Mouse (Mus musculus): Measurements from ENCODE around the gene Aplp1. TPM values are rescaled to one million over a fixed set of nuclear protein-coding genes. Genes with fewer than 3 reads are reported as not detected.

The Aplp1 gene
- total and polyA plus RNA-seq, 2 experiments from 2014 or later: 3.6 to 4.2 TPM

- Histone ChIP-seq H3K4me1 (ENCODE audit: control insufficient read depth, insufficient read depth) (no peaks in the 10 kb centered on the region), H3K4me3 (ENCODE audit: low read depth, low read length) (no peak overlapping the region), H3K27ac (ENCODE audit: low read depth) (no peak overlapping the region), H3K27me3 (ENCODE audit: control insufficient read depth, insufficient read depth, low read length) (peaks cover 33% of the 10 kb centered on the region), H3K4me2 (ENCODE audit: low read depth, low read length) (no peak overlapping the region), H3K36me3 (replicated peaks; ENCODE audit: control insufficient read depth, insufficient read depth, low read length) (no peaks in the 10 kb centered on the region), H3K9me3 (replicated peaks; ENCODE audit: control insufficient read depth, low read length) (no peaks in the 10 kb centered on the region), H3K9ac (replicated peaks; ENCODE audit: low read depth, low read length) (no peak overlapping the region)
- WGBS: 47% methylated on average over 9 of the region's 9 CpGs
- TF ChIP-seq CTCF (IDR thresholded peaks at IDR 0.05; ENCODE audit: low read depth) (no peak), EP300 (IDR thresholded peaks at IDR 0.05; ENCODE audit: low read depth) (no peak)
- ATAC-seq (ENCODE audit: insufficient read depth, low read depth) (no peak), DNase-seq (ENCODE audit: low spot score) (no peak)
Measured at GRCm38 (mm10) chr7:30435156-30435555, 10.2 kb downstream of the Aplp1 start.

DNA sequence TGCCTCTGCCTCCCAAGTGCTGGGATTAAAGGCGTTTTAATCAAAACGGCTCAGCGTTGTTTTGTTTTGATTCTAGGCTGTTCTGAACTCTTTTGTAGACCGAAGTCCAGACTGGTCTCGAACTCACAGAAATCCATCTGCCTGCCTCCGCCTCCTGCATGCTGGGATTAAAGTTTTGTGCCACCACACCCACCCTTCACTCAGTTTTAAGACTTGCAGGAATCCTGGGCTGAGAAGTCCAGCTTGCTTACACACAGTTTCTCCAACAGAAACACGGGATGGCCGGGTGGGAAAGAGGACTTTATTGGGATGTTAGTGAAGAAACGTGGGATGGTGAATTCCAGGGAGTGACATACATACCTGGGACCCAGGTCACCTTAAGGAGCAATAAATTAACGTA, 10.6 kb downstream of the Aplp1 start:
- Histone ChIP-seq H3K9me3 (replicated peaks; ENCODE audit: control insufficient read depth, low read length) (no peaks in the 10 kb centered on the region), H3K9ac (replicated peaks; ENCODE audit: low read depth, low read length) (no peak overlapping the region), H3K4me2 (ENCODE audit: low read depth, low read length) (no peak overlapping the region), H3K36me3 (replicated peaks; ENCODE audit: control insufficient read depth, insufficient read depth, low read length) (no peaks in the 10 kb centered on the region), H3K4me3 (ENCODE audit: low read depth, low read length) (no peak overlapping the region), H3K27me3 (ENCODE audit: control insufficient read depth, insufficient read depth, low read length) (peaks cover 33% of the 10 kb centered on the region), H3K4me1 (ENCODE audit: control insufficient read depth, insufficient read depth) (no peaks in the 10 kb centered on the region), H3K27ac (ENCODE audit: low read depth) (no peak overlapping the region)
- no peak for ATAC-seq (ENCODE audit: insufficient read depth, low read depth)
- DNase-seq (ENCODE audit: low spot score): no peak
- 63% methylated on average over 10 of the region's 10 CpGs for WGBS
- no peak for TF ChIP-seq CTCF (IDR thresholded peaks at IDR 0.05; ENCODE audit: low read depth)
- TF ChIP-seq EP300 (IDR thresholded peaks at IDR 0.05; ENCODE audit: low read depth): no peak

DNA sequence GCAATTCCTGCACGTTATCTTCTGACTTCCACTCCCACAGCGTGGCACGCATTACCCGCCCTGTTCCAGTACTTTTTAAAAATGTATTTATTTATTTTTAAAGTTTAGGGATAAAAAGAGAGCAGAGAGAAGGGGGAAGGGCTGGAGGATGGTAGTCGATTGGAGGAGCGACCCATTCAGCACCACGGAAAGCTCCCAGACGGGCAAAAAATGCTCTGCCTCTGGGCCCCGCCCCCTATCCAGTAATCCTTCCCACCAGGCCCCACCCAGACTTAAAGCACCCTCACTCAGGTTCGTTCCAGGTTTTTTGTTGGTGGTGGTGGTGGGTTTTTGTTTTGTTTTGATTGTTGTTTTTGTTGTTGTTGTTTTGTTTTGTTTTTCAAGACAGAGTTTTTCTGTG, 11.1 kb downstream of the Aplp1 start:
- no peak overlapping the region for H3K4me3 ChIP-seq (ENCODE audit: low read depth, low read length)
- peak; percentile 39 for DNase-seq (ENCODE audit: low spot score)
- H3K27ac ChIP-seq (ENCODE audit: low read depth): no peak overlapping the region
- H3K4me2 ChIP-seq (ENCODE audit: low read depth, low read length): no peak overlapping the region
- H3K9ac ChIP-seq (replicated peaks; ENCODE audit: low read depth, low read length): no peak overlapping the region
- no peaks in the 10 kb centered on the region for H3K9me3 ChIP-seq (replicated peaks; ENCODE audit: control insufficient read depth, low read length)
- ATAC-seq (ENCODE audit: insufficient read depth, low read depth): no peak
- no peak for TF ChIP-seq CTCF (IDR thresholded peaks at IDR 0.05; ENCODE audit: low read depth)
- TF ChIP-seq EP300 (IDR thresholded peaks at IDR 0.05; ENCODE audit: low read depth): no peak
- no peaks in the 10 kb centered on the region for H3K36me3 ChIP-seq (replicated peaks; ENCODE audit: control insufficient read depth, insufficient read depth, low read length)
- 0% methylated on average over 10 of the region's 10 CpGs for WGBS
- H3K27me3 ChIP-seq (ENCODE audit: control insufficient read depth, insufficient read depth, low read length): peaks cover 33% of the 10 kb centered on the region
- H3K4me1 ChIP-seq (ENCODE audit: control insufficient read depth, insufficient read depth): no peaks in the 10 kb centered on the region

DNA sequence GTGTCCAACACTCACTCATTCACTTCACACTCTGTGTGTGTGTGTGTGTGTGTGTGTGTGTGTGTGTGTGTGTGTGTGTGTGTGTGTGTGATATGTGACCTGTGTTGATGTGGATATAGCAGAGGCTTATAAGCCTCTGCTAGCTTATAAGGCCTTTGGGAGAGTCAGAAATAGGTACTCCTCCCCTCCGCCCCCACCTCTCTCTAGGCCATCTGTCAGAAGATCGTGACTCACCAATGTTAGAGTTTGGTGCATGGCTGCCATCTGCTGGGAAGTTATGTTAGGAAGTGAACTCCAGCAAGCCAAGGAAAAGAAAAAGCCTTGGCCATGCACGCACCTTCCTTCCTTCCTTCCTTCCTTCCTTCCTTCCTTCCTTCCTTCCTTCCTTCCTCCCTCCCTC, 13.5 kb downstream of the Aplp1 start:
- 9% methylated on average over 3 of the region's 3 CpGs for WGBS

DNA sequence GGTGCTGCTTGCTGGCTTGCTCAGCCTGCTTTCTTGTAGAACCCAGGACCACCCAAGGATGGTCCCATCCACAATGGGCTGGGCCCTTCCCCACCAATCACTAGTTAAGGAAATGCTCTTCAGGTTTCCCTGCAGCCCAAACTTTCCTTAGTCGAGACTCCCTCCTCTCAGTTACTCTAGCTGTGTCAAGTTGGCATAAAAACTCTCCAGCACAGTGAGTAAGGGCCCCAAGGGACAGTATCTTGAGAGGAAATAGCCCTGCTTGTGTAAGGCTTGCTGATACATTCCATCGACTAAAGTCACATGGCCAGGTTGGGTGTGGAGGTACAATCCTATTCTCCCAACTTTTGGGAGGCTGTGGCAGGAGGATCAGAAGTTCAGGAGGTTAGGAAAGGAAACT, 15.1 kb downstream of the Aplp1 start:
- H3K27ac ChIP-seq (ENCODE audit: low read depth): no peak overlapping the region
- 26% methylated on average over 2 of the region's 2 CpGs for WGBS
- H3K9me3 ChIP-seq (replicated peaks; ENCODE audit: control insufficient read depth, low read length): no peaks in the 10 kb centered on the region
- 0 out of 2 replicates have a peak, but pooled peaks cover 16% of the 10 kb centered on the region for H3K36me3 ChIP-seq (replicated peaks; ENCODE audit: control insufficient read depth, insufficient read depth, low read length)
- H3K4me2 ChIP-seq (ENCODE audit: low read depth, low read length): no peak overlapping the region
- no peak overlapping the region for H3K4me3 ChIP-seq (ENCODE audit: low read depth, low read length)
- H3K4me1 ChIP-seq (ENCODE audit: control insufficient read depth, insufficient read depth): no peaks in the 10 kb centered on the region
- TF ChIP-seq EP300 (IDR thresholded peaks at IDR 0.05; ENCODE audit: low read depth) (no peak), CTCF (IDR thresholded peaks at IDR 0.05; ENCODE audit: low read depth) (no peak)
- ATAC-seq (ENCODE audit: insufficient read depth, low read depth) (no peak), DNase-seq (ENCODE audit: low spot score) (no peak)
- H3K27me3 ChIP-seq (ENCODE audit: control insufficient read depth, insufficient read depth, low read length): peaks cover 1% of the 10 kb centered on the region; the same call in 1 of the 2 replicates
- no peak overlapping the region for H3K9ac ChIP-seq (replicated peaks; ENCODE audit: low read depth, low read length)

More for the DNA sequence above, 13.5 kb downstream of the Aplp1 start:
- H3K27ac ChIP-seq (ENCODE audit: low read depth): no peak overlapping the region
- TF ChIP-seq EP300 (IDR thresholded peaks at IDR 0.05; ENCODE audit: low read depth) (no peak), CTCF (IDR thresholded peaks at IDR 0.05; ENCODE audit: low read depth) (peak; percentile 65)
- no peak overlapping the region for H3K9ac ChIP-seq (replicated peaks; ENCODE audit: low read depth, low read length)
- no peak overlapping the region for H3K4me3 ChIP-seq (ENCODE audit: low read depth, low read length)
- H3K36me3 ChIP-seq (replicated peaks; ENCODE audit: control insufficient read depth, insufficient read depth, low read length): 0 out of 2 replicates have a peak, but pooled peaks cover 13% of the 10 kb centered on the region
- H3K9me3 ChIP-seq (replicated peaks; ENCODE audit: control insufficient read depth, low read length): no peaks in the 10 kb centered on the region
- no peaks in the 10 kb centered on the region for H3K4me1 ChIP-seq (ENCODE audit: control insufficient read depth, insufficient read depth)
- peaks cover 16% of the 10 kb centered on the region for H3K27me3 ChIP-seq (ENCODE audit: control insufficient read depth, insufficient read depth, low read length)
- H3K4me2 ChIP-seq (ENCODE audit: low read depth, low read length): no peak overlapping the region
- DNase-seq (ENCODE audit: low spot score) (peak; percentile 58), ATAC-seq (ENCODE audit: insufficient read depth, low read depth) (no peak)

DNA sequence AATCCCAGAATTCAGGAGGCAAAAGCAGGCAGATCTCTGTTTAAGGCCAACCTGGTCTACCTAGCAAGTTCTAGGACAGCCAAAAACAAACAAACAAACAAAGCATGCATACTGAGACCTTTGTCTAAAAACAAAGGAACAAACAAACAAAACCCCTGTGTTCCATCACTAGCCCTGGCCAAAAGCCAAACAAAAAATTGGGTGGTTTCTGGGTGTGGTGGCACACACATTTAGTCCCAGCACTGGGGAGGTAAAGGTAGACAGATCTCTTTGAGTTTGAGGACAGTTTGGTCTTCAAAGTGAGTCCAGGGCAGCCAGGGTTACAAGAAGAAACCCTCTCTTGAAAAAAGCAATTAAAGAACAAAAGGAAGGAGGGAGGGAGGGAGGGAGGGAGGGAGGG, 16.0 kb downstream of the Aplp1 start:
- no peak for DNase-seq (ENCODE audit: low spot score)
- H3K9me3 ChIP-seq (replicated peaks; ENCODE audit: control insufficient read depth, low read length): no peaks in the 10 kb centered on the region
- no peak for ATAC-seq (ENCODE audit: insufficient read depth, low read depth)
- no peak overlapping the region for H3K9ac ChIP-seq (replicated peaks; ENCODE audit: low read depth, low read length)
- TF ChIP-seq EP300 (IDR thresholded peaks at IDR 0.05; ENCODE audit: low read depth): no peak
- no peak for TF ChIP-seq CTCF (IDR thresholded peaks at IDR 0.05; ENCODE audit: low read depth)
- no peak overlapping the region for H3K4me3 ChIP-seq (ENCODE audit: low read depth, low read length)
- no peak overlapping the region for H3K4me2 ChIP-seq (ENCODE audit: low read depth, low read length)
- no peak overlapping the region for H3K27ac ChIP-seq (ENCODE audit: low read depth)
- no peaks in the 10 kb centered on the region for H3K4me1 ChIP-seq (ENCODE audit: control insufficient read depth, insufficient read depth)
- no peaks in the 10 kb centered on the region for H3K27me3 ChIP-seq (ENCODE audit: control insufficient read depth, insufficient read depth, low read length)
- 0 out of 2 replicates have a peak, but pooled peaks cover 16% of the 10 kb centered on the region for H3K36me3 ChIP-seq (replicated peaks; ENCODE audit: control insufficient read depth, insufficient read depth, low read length)
